ENCODE assay signal across 1 mouse cellular context in genomic region chr16:14122586-14122985, GRCm38 (mm10).
TF ChIP-seq lines count a peak whose summit lies in the region.

No protein-coding gene starts in this region.

TF ChIP-seq in MEL, 35 proteins besides CTCF, POLR2A, EP300 and RAD21 (continued from another document):
- TF ChIP-seq SMC3 (IDR thresholded peaks at IDR 0.05; ENCODE audit: low read depth, low read length), result 0 out of 2 replicates have a peak, but pooled peaks have one; percentile 5
- TF ChIP-seq GATA1 (IDR thresholded peaks at IDR 0.05; ENCODE audit: low read depth, low read length), result no peak
- TF ChIP-seq ZNF384 (IDR thresholded peaks at IDR 0.05; ENCODE audit: low read depth, low read length), result no peak
